Mouse (Mus musculus) cerebellum, postnatal 36 days (tissue): ENCODE data around the gene Ewsr1.
A peak's percentile ranks its signal among the peaks of the same experiment; 100 is the strongest.

Experiments used
- DNase-seq, 2 experiments: peaks; one replicate each; pipeline ENCODE4 v3.0.0; 2021 to 2022; ENCODE audit warnings: mixed read lengths in 2 of 2

The Ewsr1 gene

DNA sequence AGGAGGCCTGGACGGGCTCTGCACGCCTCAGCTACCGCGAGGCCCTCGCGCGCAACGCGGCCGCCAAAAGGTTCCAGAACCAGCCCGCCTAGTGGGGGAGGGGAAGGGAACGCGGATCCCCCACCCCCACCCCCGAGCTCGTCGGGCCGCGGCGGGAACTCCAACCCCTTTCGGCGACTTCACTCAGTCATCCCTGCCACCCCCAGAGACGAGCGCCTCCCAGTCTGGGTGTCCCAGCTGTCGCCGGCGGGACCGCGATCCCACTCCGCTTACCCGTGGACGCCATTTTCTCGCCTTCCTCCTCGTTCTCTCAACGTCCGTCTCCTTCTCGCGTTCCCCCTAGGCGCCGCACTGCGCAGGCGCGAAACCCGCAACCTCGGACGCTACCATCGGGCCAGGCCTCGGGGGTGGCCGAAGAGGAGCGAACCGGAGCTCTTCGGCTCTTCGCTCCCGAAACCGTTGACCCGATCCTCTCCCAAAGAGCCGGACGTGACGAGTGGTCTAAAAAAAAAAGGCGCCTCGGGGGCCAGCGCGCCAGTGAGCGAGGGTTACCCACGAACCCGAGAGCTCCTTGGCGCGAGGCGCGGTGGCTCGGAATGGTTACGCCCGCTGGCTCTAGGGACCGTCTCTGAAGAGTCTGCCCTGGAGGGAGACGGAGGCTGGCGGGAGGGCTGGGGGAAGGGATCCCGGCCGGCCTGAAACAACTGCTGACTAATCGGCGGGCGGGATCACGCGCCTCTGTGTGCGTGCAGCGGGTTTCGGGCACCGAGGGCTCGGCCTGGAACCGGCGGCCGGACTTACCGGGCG is at the start of gene Ewsr1, which contains the start of gene Rhbdd3:
TSS of gene Ewsr1 (minus strand) at position 531 of the 807 bp plus-strand sequence.
TSS of gene Rhbdd3 (plus strand) at position 191 of the 807 bp plus-strand sequence.
- DNase-seq: peak; percentile 98 to 99

DNA sequence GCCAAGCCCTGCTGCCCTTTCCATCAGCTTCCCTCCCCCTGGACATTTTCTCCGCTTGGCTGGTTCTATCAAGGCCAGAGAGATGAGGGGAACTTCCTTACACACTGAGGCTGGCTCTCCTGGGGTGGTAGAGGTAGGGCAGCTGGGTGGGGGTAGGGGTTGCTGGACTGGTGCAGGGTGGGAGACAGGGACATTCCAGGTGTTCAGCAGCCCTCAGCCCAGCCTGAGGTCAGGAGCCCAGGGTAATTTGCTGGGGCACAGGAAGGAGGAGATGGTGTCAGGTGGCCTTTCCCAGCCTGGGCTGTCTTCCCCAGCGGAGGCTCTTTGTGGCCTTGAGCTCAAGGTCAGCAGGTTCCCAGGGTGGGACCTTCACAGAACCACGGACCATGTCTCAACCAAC is 46.5 kb upstream of the Ewsr1 start:
- no peak for DNase-seq

DNA sequence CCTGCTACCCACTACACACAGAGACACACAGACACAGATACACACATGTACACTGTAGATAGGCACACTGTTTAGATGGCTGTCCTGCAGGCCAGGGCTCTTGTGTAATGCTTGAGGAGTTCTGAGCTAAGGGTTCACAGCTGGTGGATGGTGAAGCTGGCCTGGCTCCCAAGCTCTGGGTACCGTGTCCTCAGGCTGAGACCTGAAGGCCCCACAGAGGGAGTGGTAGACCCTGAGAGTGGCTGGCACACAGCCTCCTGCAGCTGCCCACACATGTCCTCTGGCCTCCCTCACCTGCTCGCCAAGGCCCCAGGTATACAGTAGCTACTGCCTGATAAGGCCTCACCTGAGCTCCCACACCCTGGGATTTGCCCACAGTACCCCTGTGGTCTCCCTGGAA is 42.9 kb upstream of the Ewsr1 start:
- no peak for DNase-seq

DNA sequence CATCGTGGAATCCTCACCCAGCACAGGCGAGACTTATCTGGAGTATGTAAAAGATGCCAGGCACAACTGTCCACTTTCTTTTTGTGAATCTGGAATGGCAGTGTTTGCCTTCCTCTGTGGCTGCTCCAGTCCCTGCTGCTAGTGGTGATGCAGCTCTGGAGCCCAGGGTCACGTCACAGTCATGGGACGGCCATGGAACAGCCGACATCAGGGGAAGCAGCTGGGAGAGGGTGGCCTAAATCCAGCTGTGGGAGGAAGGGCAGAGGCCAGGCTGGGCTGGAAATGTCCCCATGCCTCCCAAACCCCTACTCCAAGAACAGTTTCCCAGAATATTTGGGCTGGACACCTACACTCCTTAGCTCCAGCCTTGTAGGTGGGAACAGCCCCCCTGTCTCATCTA is 42.2 kb upstream of the Ewsr1 start:
- no peak for DNase-seq

DNA sequence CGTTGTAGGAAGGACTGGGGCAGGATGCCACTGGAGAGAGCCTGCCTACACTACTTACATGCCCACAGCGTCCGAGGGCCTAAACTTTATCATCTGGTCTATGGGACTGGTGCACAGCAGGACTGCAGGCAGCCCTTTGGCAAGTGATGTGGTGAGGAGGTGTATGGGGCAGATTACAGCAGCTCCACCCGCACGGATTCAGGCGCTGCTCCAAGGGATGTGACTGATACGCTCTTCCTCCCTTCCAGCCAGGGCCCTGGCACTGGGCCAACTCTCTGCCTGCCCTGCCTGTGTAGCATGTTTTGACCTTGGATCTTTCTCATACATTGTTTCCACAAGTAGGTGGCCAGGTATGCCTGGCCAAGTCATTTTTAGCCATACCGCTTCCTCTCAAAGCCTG is 41.6 kb upstream of the Ewsr1 start:
- peak; percentile 58 to 71 for DNase-seq

DNA sequence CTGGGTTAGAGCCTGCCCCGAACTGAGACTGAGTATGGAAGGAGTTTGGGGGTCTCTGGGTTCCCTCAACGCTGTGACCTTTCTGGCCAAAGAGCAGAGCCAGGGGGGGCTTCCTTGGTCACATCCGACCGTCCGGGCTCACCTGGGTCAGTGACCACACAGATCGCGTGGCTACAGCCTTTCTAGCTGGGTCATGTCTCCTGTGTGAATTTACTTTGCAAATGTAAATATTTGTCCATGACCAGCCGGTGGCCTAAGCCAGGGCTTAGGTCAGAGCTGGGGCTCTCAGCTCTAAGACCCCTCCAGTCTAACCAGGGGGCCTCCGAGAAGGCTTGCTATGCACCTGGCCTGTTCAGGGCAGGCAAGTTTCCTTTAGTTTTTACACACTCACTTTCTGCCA is 40.3 kb upstream of the Ewsr1 start:
- DNase-seq: no peak

DNA sequence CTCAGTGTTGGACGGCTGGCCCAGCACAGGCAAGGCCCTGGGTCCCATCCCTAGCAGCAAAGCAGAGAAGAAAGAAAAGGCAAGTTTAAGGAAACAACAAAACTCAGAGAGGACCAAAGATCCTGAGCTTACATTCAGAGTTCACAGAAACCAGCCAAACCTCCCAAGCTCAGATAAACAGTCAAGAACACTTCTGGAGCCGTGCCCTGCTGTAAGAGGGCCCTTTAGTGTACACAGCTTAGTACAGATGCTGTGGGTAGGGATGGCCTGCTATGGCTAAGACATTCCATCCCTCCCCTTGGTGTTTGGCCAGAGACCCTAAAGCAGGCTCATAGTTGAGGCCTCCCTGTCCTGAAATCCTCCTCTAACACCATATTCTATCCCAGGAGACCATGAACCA is 39.6 kb upstream of the Ewsr1 start:
- DNase-seq: no peak

DNA sequence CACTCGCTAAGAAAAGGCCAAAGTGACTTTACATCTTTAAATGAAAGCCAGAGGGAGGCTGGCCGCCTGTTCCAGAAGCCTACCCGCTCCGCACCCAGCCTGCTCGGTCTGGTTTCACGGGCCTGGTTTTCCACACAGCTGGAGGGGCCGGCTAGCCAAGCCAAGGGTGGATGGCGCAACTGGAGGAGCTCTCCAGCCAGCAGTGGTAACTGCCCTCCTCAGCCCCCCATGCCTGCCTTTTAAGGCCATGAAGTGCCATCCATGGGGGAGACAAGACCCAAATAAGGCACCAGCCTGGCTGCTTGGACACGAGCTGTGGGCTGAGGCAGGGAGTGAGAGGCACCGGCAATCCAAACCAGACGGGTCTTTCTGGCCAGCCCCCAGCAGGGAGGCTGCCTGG is 36.8 kb upstream of the Ewsr1 start:
- DNase-seq: no peak

DNA sequence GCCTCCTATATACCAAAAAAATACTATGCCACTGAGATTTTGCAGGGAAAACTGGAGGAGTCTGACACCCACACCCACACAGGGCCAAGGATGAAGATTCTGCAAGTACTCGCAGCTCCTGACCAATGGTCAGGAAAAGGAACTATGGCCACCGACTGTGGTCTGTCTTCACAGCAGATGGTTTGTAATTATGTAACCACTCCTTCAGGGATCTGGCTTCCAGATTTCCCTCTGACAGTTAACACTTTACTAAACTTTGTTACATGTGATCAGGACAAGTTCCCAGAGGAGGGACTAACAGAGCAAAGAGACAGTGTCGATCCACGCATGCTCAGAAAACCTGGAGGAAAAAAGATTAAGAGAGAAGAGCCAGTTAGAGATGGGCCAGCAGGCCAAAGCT is 33.7 kb upstream of the Ewsr1 start:
- DNase-seq: no peak

DNA sequence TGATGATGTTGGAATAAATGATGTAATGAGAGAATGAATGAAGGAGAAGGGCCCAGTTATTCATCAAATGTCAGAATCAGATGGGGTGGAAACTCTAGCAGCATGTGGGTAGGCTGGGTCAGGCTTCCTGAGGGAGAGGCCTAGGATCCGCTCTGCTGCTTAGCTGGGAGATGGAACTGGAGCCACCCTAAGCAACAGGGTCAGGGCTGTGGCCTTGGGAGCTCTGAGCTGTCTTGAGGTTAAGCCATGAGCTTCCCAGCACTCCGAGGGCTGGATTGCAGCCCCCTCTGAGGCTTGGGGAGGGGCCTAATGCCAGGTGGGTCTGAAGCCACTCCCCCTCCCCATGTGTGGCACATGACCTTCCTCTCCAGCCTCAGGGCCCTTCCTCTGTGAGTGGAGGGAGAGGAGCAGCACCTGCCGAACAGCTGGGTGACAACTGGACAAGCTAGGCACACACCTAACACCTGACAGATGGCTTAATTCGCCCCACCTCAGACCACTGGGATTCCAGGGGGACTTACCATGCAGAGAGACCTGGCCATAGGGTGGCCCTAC is 31.1 kb upstream of the Ewsr1 start:
- DNase-seq: no peak

DNA sequence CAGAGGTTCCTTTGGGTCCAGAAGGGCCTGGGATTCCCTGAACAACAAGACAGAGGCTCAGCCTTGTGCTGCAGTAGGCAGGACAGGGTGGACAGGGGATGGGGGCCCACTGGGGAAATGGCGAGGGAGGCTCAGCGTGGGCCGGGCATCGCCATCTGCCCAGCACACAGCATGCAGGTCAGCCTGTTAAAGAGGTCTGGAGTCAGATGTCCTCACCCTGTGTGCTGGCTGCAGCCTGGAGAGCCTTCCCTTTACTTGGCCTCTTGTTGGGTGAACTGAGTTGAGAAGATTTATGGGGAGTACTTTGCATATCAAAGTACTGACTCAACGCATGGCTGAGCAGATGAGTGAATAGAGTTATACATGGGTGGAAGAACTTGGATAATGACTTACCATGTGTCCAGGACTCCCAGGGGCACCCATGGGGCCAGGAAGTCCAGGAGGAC is 30.0 kb upstream of the Ewsr1 start:
- DNase-seq: peak in 1 of 2 experiments; percentile 47

DNA sequence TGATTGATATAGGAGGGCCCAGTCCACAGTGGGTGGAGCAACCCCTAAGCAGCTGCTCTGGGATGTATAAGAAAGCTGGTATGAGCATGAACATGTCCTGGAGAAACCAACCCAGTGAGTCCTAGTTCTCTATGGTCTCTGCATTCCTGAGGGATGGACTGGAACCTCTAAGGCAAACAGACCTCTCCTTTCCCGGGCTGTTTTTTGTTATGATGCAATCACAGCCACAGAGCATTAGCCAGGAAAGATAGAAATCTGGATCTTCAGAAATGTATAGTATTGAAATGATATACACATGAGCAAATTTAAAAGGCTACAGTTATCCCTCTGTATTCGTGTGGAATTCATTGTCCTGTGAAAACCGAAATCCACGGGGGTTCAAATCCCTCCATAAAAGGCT is 26.6 kb upstream of the Ewsr1 start:
- no peak for DNase-seq

DNA sequence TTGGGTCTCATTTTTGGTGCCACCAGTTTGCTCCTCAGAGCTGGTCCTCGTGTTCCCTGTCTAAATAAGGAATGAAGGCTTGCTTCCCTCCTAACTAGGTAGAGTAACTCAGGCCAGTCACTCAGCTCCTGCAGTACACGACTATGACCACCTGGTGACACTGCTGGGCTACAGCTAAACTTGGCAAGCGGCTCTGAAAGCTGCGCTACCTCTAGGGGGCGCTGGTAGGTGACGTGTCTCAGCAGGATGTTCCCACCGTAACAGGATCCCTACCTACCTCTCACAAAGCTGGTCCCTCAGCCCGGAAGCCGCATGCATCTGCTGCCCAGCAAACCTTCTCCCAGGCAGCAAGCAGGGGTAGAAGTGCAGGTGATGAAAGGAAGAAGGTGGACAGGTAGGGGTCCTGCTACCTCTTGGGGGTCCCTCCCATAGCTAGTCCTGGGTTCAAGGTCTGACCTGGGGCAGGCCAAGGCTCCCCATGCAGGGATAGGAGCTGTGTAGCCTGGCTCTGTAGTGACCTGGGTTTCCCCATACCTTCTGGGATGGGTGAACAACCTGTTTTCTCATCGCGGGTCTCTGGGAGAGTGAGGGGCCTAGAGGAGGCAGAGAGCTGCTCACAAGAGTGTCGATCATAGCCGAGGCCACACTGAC is 16.0 kb upstream of the Ewsr1 start:
- DNase-seq: peak; percentile 84 to 87

DNA sequence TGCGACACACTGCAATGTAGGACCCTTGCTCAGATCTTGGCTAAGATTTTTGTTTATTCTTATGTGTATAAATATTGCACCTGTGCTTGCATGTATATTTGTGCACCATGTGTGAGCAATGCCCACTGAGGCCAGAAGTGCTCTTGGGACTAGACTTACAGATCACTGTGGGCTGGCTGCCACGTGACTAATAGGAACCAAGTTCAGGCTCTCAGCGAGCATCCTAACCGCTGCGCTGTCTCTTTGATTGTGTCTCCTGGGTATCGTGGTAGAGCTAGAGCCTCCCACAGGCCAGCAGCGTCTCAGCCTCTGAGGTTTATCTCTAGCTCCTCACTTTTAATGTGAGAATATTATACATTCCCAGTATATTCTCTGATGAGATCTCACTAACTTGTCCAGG is 14.6 kb upstream of the Ewsr1 start:
- DNase-seq: no peak

DNA sequence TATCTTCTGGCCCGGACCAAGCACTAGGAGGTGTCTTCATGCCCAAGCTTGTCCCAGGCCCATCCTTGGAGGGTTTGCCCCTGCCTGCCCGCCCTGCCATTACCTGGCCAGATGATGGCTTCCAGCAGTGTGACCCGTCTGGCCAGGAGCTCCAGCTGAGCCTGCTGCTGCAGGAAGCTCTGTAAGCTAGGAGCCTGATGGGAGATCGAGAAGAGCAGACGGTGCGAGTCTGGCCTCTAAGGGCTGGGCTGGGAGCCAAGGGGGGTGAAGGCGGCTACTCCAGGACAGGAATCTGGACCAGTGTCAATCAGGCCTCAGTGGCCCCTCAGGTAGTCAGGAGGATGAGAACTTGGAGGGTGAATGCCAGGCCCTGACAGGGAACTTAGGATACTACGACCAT is 10.4 kb upstream of the Ewsr1 start:
- DNase-seq: no peak

DNA sequence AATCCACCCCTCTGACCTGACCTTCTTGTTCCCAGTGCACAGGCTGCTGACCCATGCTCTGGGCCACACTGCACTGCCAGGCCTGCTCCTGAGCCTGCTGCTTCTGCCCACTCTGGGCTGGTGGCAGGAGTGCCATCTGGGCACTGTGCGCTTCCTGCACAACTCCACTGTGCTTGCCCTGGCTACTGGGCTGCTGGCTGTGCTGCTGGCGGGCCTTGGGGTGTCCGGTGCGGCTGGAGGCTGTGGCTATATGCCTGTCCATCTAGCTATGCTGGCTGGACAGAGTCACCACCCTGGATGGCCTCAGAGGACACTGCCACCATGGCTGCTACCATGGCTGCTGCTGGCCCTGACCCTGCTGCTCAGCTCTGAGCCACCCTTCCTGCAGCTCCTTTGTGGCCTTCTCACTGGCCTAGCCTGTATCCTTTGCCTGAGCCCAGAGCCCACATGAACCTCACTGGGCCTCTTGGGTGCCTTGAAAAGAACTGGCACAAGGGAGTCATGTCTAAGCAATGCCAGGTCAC is 5.0 kb upstream of the Ewsr1 start:
- no peak for DNase-seq

DNA sequence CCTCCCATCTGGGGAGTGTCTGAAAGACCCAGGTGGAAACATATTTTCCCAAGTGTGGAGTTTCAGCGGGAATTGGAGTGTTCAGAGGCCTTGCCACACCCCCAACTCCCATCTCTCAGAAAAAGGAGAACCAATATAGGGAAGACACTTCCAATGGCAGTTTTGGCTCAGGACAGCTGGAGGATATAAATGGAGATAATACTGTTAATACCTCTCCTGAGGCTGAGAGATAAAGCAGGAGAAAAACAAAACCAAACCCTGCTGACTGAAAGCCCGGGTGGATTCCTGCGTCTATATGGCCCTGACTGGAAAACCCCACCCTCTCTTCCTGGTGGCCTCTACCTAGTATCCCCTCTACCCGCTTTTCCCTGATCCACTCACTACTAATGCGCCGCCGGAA is 3.3 kb upstream of the Ewsr1 start:
- DNase-seq: no peak

DNA sequence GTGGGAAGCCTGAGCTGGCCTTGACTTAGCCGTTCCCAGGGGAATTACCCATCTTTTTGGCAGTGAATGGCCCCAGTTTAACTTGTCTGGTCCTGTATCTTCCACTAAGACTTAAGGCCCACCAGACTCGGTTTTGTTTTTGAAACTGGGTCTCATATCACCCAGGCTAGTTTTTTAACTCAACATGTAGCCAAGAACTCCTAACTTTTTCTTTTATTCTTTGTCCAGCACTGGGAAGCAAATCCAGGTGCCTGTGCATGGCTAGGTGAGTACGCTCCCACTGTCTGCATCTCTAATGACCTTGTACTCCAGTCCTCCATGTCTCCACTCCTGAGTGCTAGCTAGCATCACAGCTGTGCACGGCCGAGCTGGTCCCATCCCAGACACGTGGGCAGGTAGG is 2.6 kb upstream of the Ewsr1 start:
- DNase-seq: no peak

DNA sequence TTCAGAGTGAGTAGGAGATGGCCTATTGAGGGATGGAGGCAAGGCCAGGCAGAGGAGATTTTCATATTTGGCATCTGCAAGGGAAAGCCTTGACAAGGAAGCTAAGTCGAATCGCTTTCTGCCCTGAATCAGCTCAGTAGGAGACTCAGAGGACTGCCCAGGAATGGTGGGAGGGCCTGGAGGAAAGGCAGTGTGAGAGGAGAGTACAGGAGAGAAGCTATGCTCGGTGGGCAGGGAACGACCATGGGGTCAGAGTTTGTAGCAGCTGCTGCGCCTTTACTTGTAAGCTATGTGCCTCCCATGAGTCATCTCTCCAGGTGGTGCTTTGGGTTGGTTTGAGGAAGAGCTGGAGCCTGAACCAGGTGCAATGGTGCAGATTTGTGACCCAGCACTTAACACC is 1.7 kb upstream of the Ewsr1 start:
- no peak for DNase-seq

DNA sequence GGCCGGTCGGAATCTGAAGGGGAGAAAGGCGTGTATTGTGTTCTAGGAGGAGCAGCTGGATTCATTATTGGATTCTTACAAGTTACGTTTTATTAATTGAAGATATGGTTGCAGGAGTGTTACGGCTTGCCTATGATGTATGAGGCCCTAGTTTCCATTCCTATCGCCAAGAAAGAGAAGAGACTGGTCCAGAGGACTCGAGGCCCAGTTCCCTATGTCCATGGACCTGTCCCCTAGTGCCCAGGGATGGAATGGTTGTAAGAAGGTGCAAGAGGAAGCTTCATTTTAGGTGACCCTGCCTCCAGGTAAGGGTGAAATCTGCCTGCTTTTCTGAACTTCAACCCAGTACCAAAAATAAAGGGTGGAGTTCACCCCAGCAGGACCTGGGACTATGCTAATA is 1.2 kb upstream of the Ewsr1 start:
- no peak for DNase-seq

DNA sequence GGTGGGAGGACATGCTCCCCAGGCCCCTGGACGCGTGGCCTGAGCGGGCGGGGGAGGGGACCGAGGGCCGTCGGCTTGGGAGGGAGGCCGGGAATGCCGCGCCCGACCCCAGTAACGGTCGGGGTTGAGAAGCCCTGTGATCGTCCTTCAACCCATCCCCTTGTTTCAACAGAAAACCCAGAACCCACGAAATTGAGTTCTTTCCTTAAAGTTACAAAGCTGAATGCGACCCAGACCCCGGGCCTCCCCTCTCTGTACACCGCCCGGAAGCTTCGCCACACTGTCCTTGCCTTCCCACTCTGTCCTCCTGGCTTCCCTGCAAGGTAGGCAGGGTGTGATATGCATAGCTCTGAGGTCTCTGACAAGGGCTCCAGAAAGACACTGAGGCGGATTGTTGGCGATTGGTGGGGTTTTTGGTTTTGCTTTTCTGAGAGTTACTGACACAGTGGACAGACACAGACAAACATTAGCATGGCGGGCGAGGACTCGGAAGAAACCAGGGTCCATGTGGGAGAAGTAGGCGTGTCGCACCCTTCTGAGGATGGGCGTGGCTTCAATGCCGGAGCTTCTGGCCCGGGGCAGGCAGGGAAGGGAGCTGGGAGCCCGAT is 614 bp upstream of the Ewsr1 start:
- peak; percentile 68 to 72 for DNase-seq

DNA sequence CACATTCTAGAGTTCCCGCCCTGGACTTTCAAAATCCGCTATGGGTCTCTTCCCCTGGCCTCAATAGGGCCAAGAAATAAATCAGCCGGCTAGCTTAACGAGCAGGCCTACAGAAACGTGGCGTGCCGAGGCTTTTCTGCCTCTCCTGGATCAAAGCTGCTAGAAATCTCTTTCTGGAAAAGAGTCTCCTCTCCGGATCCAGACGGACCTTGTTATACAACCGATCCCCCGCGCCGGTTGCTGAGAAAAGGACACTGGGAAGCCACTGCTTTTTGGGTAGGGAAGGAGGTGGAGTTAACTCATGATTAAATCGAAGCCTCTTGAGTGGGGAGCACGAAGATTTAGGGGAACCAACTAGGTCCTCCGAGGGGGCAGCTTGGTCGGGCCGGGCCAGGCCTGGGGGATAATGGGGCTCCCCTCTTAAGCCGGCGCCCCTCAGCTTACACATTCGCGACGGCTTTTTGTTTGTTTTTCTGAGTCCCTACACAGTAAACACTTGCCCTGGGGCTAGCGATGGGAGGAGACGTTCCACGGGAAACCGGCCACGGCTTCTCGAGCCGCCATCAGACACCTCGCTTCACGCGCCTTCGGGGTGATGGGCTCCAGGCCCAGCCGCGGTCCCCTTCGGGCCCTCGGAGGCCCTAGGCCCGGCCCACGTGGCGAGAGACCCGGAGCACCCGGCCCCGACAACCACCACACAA is 881 bp downstream of the Ewsr1 start:
- DNase-seq: peak; percentile 60 to 64
